Mouse (Mus musculus): ENCODE measurements at regions not wholly inside any gene's neighbourhood (a gene's known extent, or its start where the extent isn't known, plus 50 kb on each side); places are given as distances from the start of the nearest gene placed in this dataset.

DNA sequence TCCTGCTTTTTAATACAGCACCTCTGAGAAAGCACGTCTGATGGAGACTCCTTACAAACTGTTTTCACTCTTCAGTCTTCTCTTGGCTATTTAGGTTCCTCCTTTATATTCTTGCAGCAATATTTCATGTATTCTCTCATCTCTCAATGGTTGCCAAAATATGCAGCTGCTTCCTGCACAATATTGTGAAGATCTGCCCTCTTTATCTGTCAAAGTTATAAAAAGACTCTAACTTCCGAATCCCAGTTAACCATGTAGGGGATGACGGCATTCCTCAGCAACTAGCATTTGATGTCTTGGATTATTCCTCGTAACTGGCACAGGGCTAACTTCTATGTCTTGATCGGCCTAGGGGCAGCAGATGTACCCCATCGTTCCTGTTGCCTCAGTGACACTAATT lies 102.8 kb upstream of the 4933402D24Rik start:
- no peaks in the 10 kb centered on the region for H3K4me1 ChIP-seq (ENCODE audit: control insufficient read depth, insufficient read depth, low read length)
- WGBS: 77% methylated on average over 6 of the region's 6 CpGs
- H3K4me3 ChIP-seq (ENCODE audit: insufficient read depth, low read depth, low read length): no peak overlapping the region
- no peak for TF ChIP-seq CTCF (IDR thresholded peaks at IDR 0.05; ENCODE audit: insufficient read depth, low read depth, low read length)
- no peak for TF ChIP-seq POLR2A (IDR thresholded peaks at IDR 0.05; ENCODE audit: insufficient read depth, low read depth, low read length)
- H3K27ac ChIP-seq (ENCODE audit: insufficient read depth, low read depth, low read length): no peak overlapping the region

DNA sequence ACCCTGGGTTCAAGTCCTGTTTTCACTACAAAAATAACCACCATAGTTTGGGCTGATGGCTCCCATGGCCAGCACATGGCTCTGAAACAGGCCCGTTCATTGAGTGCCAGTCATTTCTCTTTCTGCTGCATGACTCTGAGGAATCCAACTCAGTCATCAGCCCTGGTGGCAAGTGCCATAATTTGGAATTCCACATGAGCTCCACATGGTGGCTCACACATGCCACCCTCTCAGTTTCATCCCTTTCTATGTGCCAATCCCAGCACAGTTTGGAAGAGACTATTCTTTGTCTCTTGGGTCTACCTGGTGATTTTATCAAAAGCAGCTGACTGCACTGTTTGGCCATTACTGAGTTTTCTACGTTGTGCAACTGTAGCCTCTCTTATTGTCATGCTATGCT lies 100.3 kb upstream of the 4933402D24Rik start:
- H3K4me3 ChIP-seq (ENCODE audit: insufficient read depth, low read depth, low read length): no peak overlapping the region
- no peaks in the 10 kb centered on the region for H3K4me1 ChIP-seq (ENCODE audit: control insufficient read depth, insufficient read depth, low read length)
- WGBS: 84% methylated on average over 2 of the region's 2 CpGs
- H3K27ac ChIP-seq (ENCODE audit: insufficient read depth, low read depth, low read length): no peak overlapping the region
- TF ChIP-seq CTCF (IDR thresholded peaks at IDR 0.05; ENCODE audit: insufficient read depth, low read depth, low read length): no peak
- TF ChIP-seq POLR2A (IDR thresholded peaks at IDR 0.05; ENCODE audit: insufficient read depth, low read depth, low read length): no peak

DNA sequence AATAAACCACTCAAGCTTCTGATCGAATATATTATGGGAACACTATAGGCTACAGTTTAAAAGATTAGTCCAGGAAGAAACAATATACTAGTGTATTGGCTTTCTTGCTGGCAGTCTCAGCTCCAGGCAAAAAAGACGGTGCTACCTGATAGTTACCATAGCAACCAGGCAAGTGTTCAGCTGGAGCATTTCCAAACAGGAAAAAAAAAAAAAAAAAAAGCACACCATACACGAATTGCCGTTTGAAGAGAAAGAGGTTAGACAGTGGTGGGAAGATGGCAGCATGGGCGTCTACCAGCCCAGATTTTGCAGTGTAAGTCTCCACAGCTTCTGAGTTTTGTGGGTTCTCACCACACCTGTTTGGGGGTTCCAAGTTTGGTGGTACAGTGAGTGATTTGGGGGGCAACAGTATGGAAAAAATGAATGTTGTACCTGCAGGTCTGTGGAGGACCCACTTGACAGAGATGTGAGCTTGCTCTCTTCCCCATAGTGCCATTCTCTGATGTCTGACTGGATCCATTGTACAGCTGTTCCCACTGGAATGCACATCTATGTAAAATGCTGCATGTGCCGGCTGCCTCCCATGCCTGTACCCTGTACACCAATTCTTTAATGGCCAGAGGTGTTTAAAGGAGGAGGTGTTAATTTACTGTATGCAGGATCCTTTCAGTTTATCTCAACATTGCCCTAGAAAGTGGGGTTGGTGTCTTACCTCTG lies 89.0 kb upstream of the 4933402D24Rik start:
- Histone ChIP-seq H3K4me1 (ENCODE audit: control insufficient read depth, insufficient read depth, low read length) (no peaks in the 10 kb centered on the region), H3K4me3 (ENCODE audit: insufficient read depth, low read depth, low read length) (no peak overlapping the region), H3K27ac (ENCODE audit: insufficient read depth, low read depth, low read length) (no peak overlapping the region)
- 54% methylated on average over 6 of the region's 6 CpGs for WGBS
- no peak for TF ChIP-seq CTCF (IDR thresholded peaks at IDR 0.05; ENCODE audit: insufficient read depth, low read depth, low read length)
- TF ChIP-seq POLR2A (IDR thresholded peaks at IDR 0.05; ENCODE audit: insufficient read depth, low read depth, low read length): no peak

DNA sequence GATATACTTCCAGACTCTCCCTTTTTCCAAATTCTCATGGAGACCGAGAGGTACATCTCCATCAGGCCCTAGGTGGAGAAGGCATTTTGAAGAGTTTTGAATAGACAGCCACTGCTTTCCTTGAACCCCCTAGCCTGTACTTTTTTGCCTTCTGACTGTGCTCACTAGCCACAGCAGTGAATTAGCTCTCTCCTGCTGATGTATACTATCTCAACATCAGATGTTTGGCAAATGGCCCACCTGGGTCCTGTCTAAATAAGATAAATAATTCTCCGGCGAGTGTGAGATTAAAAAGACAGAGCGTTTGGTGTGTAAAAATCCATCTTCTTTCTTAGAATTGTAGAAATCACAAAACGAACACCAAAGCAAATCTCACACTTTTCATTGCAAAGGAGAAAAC lies 88.4 kb upstream of the 4933402D24Rik start:
- Histone ChIP-seq H3K4me3 (ENCODE audit: insufficient read depth, low read depth, low read length) (no peak overlapping the region), H3K27ac (ENCODE audit: insufficient read depth, low read depth, low read length) (no peak overlapping the region), H3K4me1 (ENCODE audit: control insufficient read depth, insufficient read depth, low read length) (no peaks in the 10 kb centered on the region)
- 66% methylated on average over 5 of the region's 5 CpGs for whole genome bisulfite sequencing
- TF ChIP-seq CTCF (IDR thresholded peaks at IDR 0.05; ENCODE audit: insufficient read depth, low read depth, low read length): no peak
- TF ChIP-seq POLR2A (IDR thresholded peaks at IDR 0.05; ENCODE audit: insufficient read depth, low read depth, low read length): no peak

DNA sequence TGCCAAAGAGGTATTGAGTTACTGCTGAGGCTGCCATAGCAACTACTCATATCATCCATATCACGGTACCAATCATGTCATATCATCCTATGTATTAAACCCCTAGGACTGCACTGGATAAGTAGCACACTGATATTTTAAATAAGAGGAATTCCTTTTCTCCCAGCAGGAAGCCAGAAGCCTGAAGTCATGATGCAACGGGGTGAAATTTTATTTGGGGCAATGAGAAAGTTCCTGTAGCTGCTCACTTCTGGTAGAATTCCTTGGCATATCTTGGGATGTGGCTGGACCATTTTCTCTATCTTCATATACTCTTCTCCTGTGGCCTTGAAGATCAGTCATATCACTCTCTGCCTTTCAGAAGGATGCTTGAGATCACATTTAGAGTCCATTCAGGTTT lies 87.3 kb upstream of the 4933402D24Rik start:
- TF ChIP-seq CTCF (IDR thresholded peaks at IDR 0.05; ENCODE audit: insufficient read depth, low read depth, low read length) (no peak), POLR2A (IDR thresholded peaks at IDR 0.05; ENCODE audit: insufficient read depth, low read depth, low read length) (no peak)
- Histone ChIP-seq H3K4me3 (ENCODE audit: insufficient read depth, low read depth, low read length) (no peak overlapping the region), H3K4me1 (ENCODE audit: control insufficient read depth, insufficient read depth, low read length) (no peaks in the 10 kb centered on the region), H3K27ac (ENCODE audit: insufficient read depth, low read depth, low read length) (no peak overlapping the region)
- 88% methylated on average over 2 of the region's 2 CpGs for WGBS

DNA sequence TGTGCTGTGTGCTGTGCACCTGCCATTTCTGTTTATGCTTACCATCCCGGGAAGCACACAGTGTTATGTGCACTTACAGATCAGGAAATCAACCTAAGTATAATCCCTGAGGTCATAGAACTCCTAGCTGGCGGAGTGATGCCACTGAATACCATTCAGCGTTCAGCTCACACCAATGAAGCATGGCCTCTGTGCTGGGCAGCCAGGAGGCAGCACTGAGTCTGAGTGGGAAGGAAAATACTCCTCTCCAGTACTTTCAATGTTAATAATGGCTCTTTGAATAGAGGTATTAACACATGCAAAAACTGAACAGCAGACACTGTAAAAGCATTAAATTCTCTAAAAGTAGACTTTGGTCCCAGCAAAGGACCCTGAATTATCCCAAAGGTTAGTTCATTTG lies 85.7 kb upstream of the 4933402D24Rik start:
- Histone ChIP-seq H3K4me3 (ENCODE audit: insufficient read depth, low read depth, low read length) (no peak overlapping the region), H3K27ac (ENCODE audit: insufficient read depth, low read depth, low read length) (no peak overlapping the region), H3K4me1 (ENCODE audit: control insufficient read depth, insufficient read depth, low read length) (no peaks in the 10 kb centered on the region)
- 74% methylated on average over 3 of the region's 3 CpGs for WGBS
- TF ChIP-seq CTCF (IDR thresholded peaks at IDR 0.05; ENCODE audit: insufficient read depth, low read depth, low read length): no peak
- no peak for TF ChIP-seq POLR2A (IDR thresholded peaks at IDR 0.05; ENCODE audit: insufficient read depth, low read depth, low read length)

DNA sequence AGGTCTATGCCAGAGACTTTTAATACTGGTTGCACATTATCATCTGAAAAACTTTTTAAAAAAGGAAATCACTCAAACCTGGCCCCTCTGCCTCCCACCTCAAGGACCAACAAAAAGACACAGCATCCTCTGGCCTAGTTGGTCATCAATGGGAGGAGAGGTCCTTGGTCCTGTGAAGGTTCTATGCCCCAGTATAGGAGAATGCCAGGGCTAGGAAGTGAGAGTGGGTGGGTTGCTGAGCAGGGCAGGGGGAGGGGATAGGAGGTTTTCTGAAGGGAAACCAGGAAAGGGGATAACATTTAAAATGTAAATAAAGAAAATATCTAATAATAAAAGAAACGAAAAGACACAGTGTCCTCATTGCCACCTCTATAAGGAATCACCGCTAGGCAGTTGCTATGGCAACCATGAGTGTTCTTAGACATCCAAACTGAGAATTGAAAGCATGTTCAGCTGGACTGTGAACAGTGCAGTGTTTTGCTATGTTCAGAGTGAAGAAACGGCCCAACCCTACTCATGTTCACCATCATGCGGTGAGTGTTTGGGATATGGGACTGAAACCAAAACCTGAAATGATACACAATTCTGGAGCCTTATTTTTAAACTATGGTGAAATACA lies 82.5 kb upstream of the 4933402D24Rik start:
- H3K4me1 ChIP-seq (ENCODE audit: control insufficient read depth, insufficient read depth, low read length): no peaks in the 10 kb centered on the region
- H3K4me3 ChIP-seq (ENCODE audit: insufficient read depth, low read depth, low read length): no peak overlapping the region
- TF ChIP-seq CTCF (IDR thresholded peaks at IDR 0.05; ENCODE audit: insufficient read depth, low read depth, low read length) (no peak), POLR2A (IDR thresholded peaks at IDR 0.05; ENCODE audit: insufficient read depth, low read depth, low read length) (no peak)
- 56% methylated on average over 4 of the region's 4 CpGs for WGBS
- no peak overlapping the region for H3K27ac ChIP-seq (ENCODE audit: insufficient read depth, low read depth, low read length)

DNA sequence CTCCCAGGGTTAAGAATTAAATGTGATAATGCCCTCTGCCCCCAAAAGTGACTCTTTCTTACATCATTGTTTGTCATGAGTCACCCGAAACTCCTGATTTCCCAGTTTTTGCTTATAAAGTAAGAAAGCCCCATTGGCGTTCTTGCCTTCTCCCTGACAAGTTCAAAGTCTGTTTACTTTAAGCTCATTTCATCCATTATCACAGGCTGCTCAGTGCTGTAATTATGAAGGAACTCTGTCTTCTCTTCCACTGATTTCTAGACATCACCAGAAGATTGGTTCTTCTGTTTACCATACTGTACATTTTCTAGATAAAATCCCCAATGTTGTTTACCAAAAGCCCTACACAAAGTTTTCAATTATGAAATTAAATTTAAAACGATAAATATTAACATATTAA lies 81.2 kb upstream of the 4933402D24Rik start:
- WGBS: 87% methylated on average over 3 of the region's 3 CpGs

DNA sequence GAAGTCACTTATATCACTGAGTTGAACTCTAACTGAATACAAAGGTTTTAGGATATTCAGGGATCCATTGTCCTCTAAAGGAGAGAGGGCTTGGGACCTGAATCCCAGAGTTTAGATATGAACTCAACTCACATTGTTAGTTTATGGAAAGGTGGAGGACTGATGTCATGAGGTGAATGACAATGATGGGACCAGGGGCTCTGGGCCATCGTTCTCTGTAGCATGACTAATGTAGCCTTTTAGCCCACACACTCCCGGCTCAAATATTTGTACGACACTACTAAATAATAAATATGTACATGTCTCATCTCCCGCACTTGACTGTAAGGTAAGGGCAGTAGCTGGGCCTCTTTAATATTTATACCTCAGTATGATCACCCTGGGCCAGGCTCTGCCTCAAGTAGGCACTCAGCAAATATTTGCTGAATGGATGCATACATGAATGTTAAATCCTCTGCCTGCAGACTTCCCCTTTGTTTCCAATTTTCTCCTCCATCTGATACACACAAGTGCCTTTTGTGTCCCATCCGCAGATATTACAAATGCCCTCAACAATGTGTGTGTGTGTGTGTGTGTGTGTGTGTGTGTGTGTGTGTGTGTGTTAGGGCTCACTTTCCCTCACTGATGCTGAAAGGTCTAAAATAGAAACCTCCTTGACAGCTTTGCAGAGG lies 59.2 kb upstream of the 4933402D24Rik start:
- no peaks in the 10 kb centered on the region for H3K4me1 ChIP-seq (ENCODE audit: control insufficient read depth, insufficient read depth, low read length)
- TF ChIP-seq CTCF (IDR thresholded peaks at IDR 0.05; ENCODE audit: insufficient read depth, low read depth, low read length): no peak
- no peak for TF ChIP-seq POLR2A (IDR thresholded peaks at IDR 0.05; ENCODE audit: insufficient read depth, low read depth, low read length)
- no peak overlapping the region for H3K27ac ChIP-seq (ENCODE audit: insufficient read depth, low read depth, low read length)
- 57% methylated on average over 5 of the region's 5 CpGs for WGBS
- H3K4me3 ChIP-seq (ENCODE audit: insufficient read depth, low read depth, low read length): no peak overlapping the region

More for the DNA sequence above, 81.2 kb upstream of the 4933402D24Rik start:
- no peak overlapping the region for H3K4me3 ChIP-seq (ENCODE audit: insufficient read depth, low read depth, low read length)
- H3K4me1 ChIP-seq (ENCODE audit: control insufficient read depth, insufficient read depth, low read length): no peaks in the 10 kb centered on the region
- no peak for TF ChIP-seq POLR2A (IDR thresholded peaks at IDR 0.05; ENCODE audit: insufficient read depth, low read depth, low read length)
- TF ChIP-seq CTCF (IDR thresholded peaks at IDR 0.05; ENCODE audit: insufficient read depth, low read depth, low read length): no peak
- no peak overlapping the region for H3K27ac ChIP-seq (ENCODE audit: insufficient read depth, low read depth, low read length)

Data from olfactory bulb, adult 2 months (tissue).